Mouse (Mus musculus) hindbrain, embryonic 15.5 days (tissue): ENCODE data around the gene Vmp1. TPM values are rescaled to one million over a fixed set of nuclear protein-coding genes. Genes with fewer than 3 reads are reported as not detected.

Experiments used
- ATAC-seq: fragments of 200-750 bp; cut with Nextera tagmentation; 2 replicates; pipeline ENCODE4 v1.8.0; 2017; ENCODE audit warnings: low read depth, moderate number of reproducible peaks, moderate TSS enrichment; ENCODE audit not compliant: low FRiP score
- H3K27ac ChIP-seq: fragments of 300-500 bp; sonication (generic); replicated peaks from 2 replicates; pipeline ENCODE4 v1.5.1; 2015; ENCODE audit warnings: mild to moderate bottlenecking, inconsistent platforms
- H3K27me3 ChIP-seq: fragments of 300-500 bp; sonication (generic); 2 replicates; pipeline ENCODE4 v1.6.1; 2015; ENCODE audit warnings: control low read depth, inconsistent platforms
- H3K36me3 ChIP-seq: fragments of 300-500 bp; sonication (generic); 2 replicates; pipeline ENCODE4 v1.6.1; 2015; ENCODE audit warnings: control low read depth, inconsistent platforms
- H3K4me1 ChIP-seq: fragments of 300-500 bp; sonication (generic); replicated peaks from 2 replicates; pipeline ENCODE4 v1.6.1; 2015; ENCODE audit warnings: control low read depth, inconsistent platforms
- H3K4me2 ChIP-seq: fragments of 300-500 bp; sonication (generic); 2 replicates; pipeline ENCODE4 v1.6.1; 2015; ENCODE audit warnings: moderate library complexity, mild to moderate bottlenecking, inconsistent platforms
- H3K4me3 ChIP-seq: fragments of 300-500 bp; sonication (generic); 2 replicates; pipeline ENCODE4 v1.5.1; 2015; ENCODE audit warnings: mild to moderate bottlenecking, inconsistent platforms
- H3K9ac ChIP-seq: fragments of 300-500 bp; sonication (generic); 2 replicates; pipeline ENCODE4 v1.6.1; 2015; ENCODE audit warnings: inconsistent platforms
- H3K9me3 ChIP-seq: fragments of 300-500 bp; sonication (generic); 2 replicates; pipeline ENCODE4 v1.6.1; 2016; ENCODE audit warnings: control low read depth, inconsistent platforms
- WGBS: fragments of 180-500 bp; shearing (Covaris S2); methylation state at CpG from one replicate; pipeline ENCODE4 v1.1.7; 2015; 5-methylcytosine and 5-hydroxymethylcytosine counted together
- polyA plus RNA-seq: library from polyadenylated mRNA; unstranded; fragments of >200 nt; fragmentation: Nextera tagmentation; extraction: Ambion mirVana; gene quantifications from 2 replicates; pipeline ENCODE4 v1.2.1, GENCODE M21; 2015

Vmp1 gene
- polyA plus RNA-seq, 1 experiment from 2014 or later: 114 TPM

GRCm38 (mm10) chr11:86649542-86649941 is 34.1 kb downstream of the Vmp1 start:
- Histone ChIP-seq H3K9ac (no peak overlapping the region), H3K9me3 (no peaks in the 10 kb centered on the region), H3K4me1 (no peaks in the 10 kb centered on the region), H3K4me2 (no peak overlapping the region), H3K27ac (no peak overlapping the region), H3K4me3 (no peak overlapping the region), H3K36me3 (no peaks in the 10 kb centered on the region), H3K27me3 (no peaks in the 10 kb centered on the region)
- no peak for ATAC-seq
- 81% methylated on average over 1 of the region's 1 CpGs for WGBS

- no peaks in the 10 kb centered on the region for H3K36me3 ChIP-seq
- H3K27ac ChIP-seq: no peak overlapping the region
- H3K9ac ChIP-seq: no peak overlapping the region
- no peak for ATAC-seq
- H3K4me3 ChIP-seq: no peak overlapping the region
- H3K9me3 ChIP-seq: no peaks in the 10 kb centered on the region
- H3K4me2 ChIP-seq: no peak overlapping the region
- WGBS: 83% methylated on average over 15 of the region's 15 CpGs
- H3K27me3 ChIP-seq: no peaks in the 10 kb centered on the region
- H3K4me1 ChIP-seq: no peaks in the 10 kb centered on the region
Measured at GRCm38 (mm10) chr11:86647706-86648447, 35.8 kb downstream of the Vmp1 start.

- Histone ChIP-seq H3K9me3 (no peaks in the 10 kb centered on the region), H3K27ac (no peak overlapping the region; the same call in 1 of the 2 replicates), H3K36me3 (0 out of 2 replicates have a peak, but pooled peaks cover under 1% of the 10 kb centered on the region), H3K27me3 (no peaks in the 10 kb centered on the region), H3K4me3 (no peak overlapping the region), H3K4me1 (no peaks in the 10 kb centered on the region), H3K4me2 (no peak overlapping the region), H3K9ac (no peak overlapping the region)
- ATAC-seq: no peak
- WGBS: 89% methylated on average over 3 of the region's 3 CpGs
Measured at GRCm38 (mm10) chr11:86646885-86647459, 36.7 kb downstream of the Vmp1 start.

- no peak for ATAC-seq
- Histone ChIP-seq H3K9ac (no peak overlapping the region), H3K4me3 (no peak overlapping the region), H3K27ac (no peak overlapping the region; the same call in 1 of the 2 replicates), H3K9me3 (no peaks in the 10 kb centered on the region), H3K4me2 (no peak overlapping the region), H3K36me3 (0 out of 2 replicates have a peak, but pooled peaks cover 3% of the 10 kb centered on the region), H3K4me1 (no peaks in the 10 kb centered on the region), H3K27me3 (no peaks in the 10 kb centered on the region)
- 65% methylated on average over 7 of the region's 7 CpGs for WGBS
Measured at GRCm38 (mm10) chr11:86646136-86646834, 37.4 kb downstream of the Vmp1 start.

GRCm38 (mm10) chr11:86644553-86644952 is 39.1 kb downstream of the Vmp1 start:
- H3K27me3 ChIP-seq: no peaks in the 10 kb centered on the region
- ATAC-seq: no peak
- H3K36me3 ChIP-seq: 0 out of 2 replicates have a peak, but pooled peaks cover 3% of the 10 kb centered on the region
- no peak overlapping the region for H3K27ac ChIP-seq
- H3K9ac ChIP-seq: no peak overlapping the region
- 96% methylated on average over 4 of the region's 4 CpGs for WGBS
- H3K4me2 ChIP-seq: no peak overlapping the region
- H3K9me3 ChIP-seq: no peaks in the 10 kb centered on the region
- H3K4me1 ChIP-seq: no peaks in the 10 kb centered on the region
- H3K4me3 ChIP-seq: no peak overlapping the region

GRCm38 (mm10) chr11:86641714-86642113 is 41.9 kb downstream of the Vmp1 start:
- no peak overlapping the region for H3K4me2 ChIP-seq
- 93% methylated on average over 4 of the region's 4 CpGs for WGBS
- ATAC-seq: no peak
- no peak overlapping the region for H3K4me3 ChIP-seq
- H3K9ac ChIP-seq: no peak overlapping the region
- H3K27ac ChIP-seq: no peak overlapping the region
- no peaks in the 10 kb centered on the region for H3K4me1 ChIP-seq
- H3K27me3 ChIP-seq: no peaks in the 10 kb centered on the region
- 0 out of 2 replicates have a peak, but pooled peaks cover 3% of the 10 kb centered on the region for H3K36me3 ChIP-seq
- H3K9me3 ChIP-seq: no peaks in the 10 kb centered on the region

- Histone ChIP-seq H3K27me3 (no peaks in the 10 kb centered on the region), H3K4me3 (no peak overlapping the region), H3K9me3 (no peaks in the 10 kb centered on the region), H3K4me1 (no peaks in the 10 kb centered on the region), H3K36me3 (0 out of 2 replicates have a peak, but pooled peaks cover 3% of the 10 kb centered on the region), H3K9ac (no peak overlapping the region), H3K4me2 (no peak overlapping the region), H3K27ac (no peak overlapping the region)
- WGBS: 80% methylated on average over 2 of the region's 2 CpGs
- no peak for ATAC-seq
Measured at GRCm38 (mm10) chr11:86637697-86638096, 45.9 kb downstream of the Vmp1 start.

GRCm38 (mm10) chr11:86634396-86634795 is 49.2 kb downstream of the Vmp1 start:
- H3K9ac ChIP-seq: no peak overlapping the region
- 0 out of 2 replicates have a peak, but pooled peaks cover 3% of the 10 kb centered on the region for H3K36me3 ChIP-seq
- H3K27ac ChIP-seq: no peak overlapping the region
- no peak for ATAC-seq
- 93% methylated on average over 6 of the region's 6 CpGs for WGBS
- H3K4me1 ChIP-seq: no peaks in the 10 kb centered on the region
- H3K27me3 ChIP-seq: no peaks in the 10 kb centered on the region
- H3K4me2 ChIP-seq: no peak overlapping the region
- no peak overlapping the region for H3K4me3 ChIP-seq
- H3K9me3 ChIP-seq: no peaks in the 10 kb centered on the region

GRCm38 (mm10) chr11:86629941-86630340 is 53.7 kb downstream of the Vmp1 start:
- WGBS: 83% methylated on average over 7 of the region's 7 CpGs
- Histone ChIP-seq H3K4me1 (no peaks in the 10 kb centered on the region), H3K4me3 (no peak overlapping the region), H3K4me2 (no peak overlapping the region), H3K27ac (no peak overlapping the region), H3K9ac (no peak overlapping the region), H3K36me3 (0 out of 2 replicates have a peak, but pooled peaks cover 3% of the 10 kb centered on the region), H3K9me3 (no peaks in the 10 kb centered on the region), H3K27me3 (no peaks in the 10 kb centered on the region)
- no peak for ATAC-seq

GRCm38 (mm10) chr11:86629445-86629844 is 54.2 kb downstream of the Vmp1 start:
- H3K4me1 ChIP-seq: no peaks in the 10 kb centered on the region
- no peak overlapping the region for H3K4me3 ChIP-seq
- no peaks in the 10 kb centered on the region for H3K27me3 ChIP-seq
- no peak overlapping the region for H3K9ac ChIP-seq
- no peak overlapping the region for H3K27ac ChIP-seq
- no peak overlapping the region for H3K4me2 ChIP-seq
- H3K9me3 ChIP-seq: no peaks in the 10 kb centered on the region
- H3K36me3 ChIP-seq: 0 out of 2 replicates have a peak, but pooled peaks cover 3% of the 10 kb centered on the region
- ATAC-seq: no peak
- 79% methylated on average over 3 of the region's 3 CpGs for WGBS

- Histone ChIP-seq H3K4me3 (no peak overlapping the region), H3K9ac (no peak overlapping the region), H3K27ac (no peak overlapping the region), H3K4me1 (no peaks in the 10 kb centered on the region), H3K4me2 (no peak overlapping the region), H3K36me3 (0 out of 2 replicates have a peak, but pooled peaks cover 3% of the 10 kb centered on the region), H3K9me3 (no peaks in the 10 kb centered on the region), H3K27me3 (no peaks in the 10 kb centered on the region)
- ATAC-seq: no peak
- whole genome bisulfite sequencing: 90% methylated on average over 2 of the region's 2 CpGs
Measured at GRCm38 (mm10) chr11:86628448-86628847, 55.2 kb downstream of the Vmp1 start.

GRCm38 (mm10) chr11:86627649-86628048 is 56.0 kb downstream of the Vmp1 start:
- no peaks in the 10 kb centered on the region for H3K4me1 ChIP-seq
- H3K9ac ChIP-seq: no peak overlapping the region
- ATAC-seq: no peak
- no peak overlapping the region for H3K4me2 ChIP-seq
- no peak overlapping the region for H3K27ac ChIP-seq
- H3K9me3 ChIP-seq: no peaks in the 10 kb centered on the region
- H3K27me3 ChIP-seq: no peaks in the 10 kb centered on the region
- 0 out of 2 replicates have a peak, but pooled peaks cover 3% of the 10 kb centered on the region for H3K36me3 ChIP-seq
- H3K4me3 ChIP-seq: no peak overlapping the region
